Mouse (Mus musculus): ENCODE results near the gene Rftn2.

DNA sequence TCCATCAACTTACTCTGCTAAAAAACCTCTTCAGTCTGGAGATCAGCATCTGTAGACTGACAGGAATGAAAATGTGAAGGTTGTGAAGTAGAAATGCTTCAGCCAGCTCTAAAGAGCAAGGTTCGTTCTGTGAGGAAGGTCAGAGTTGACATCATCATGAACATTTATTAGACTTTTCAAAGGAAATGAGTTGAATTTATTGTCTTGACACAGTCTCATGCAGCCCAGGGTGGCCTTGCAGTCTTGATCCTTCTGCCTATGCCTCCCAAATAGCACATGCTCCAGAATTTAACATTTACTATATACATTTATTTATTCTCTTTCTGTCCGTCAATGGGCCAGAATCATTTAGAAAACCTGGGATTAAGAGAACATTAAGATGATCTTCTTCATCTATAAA is 103.0 kb downstream of the Rftn2 start:
- TF ChIP-seq CTCF (IDR thresholded peaks at IDR 0.05; ENCODE audit: control insufficient read depth, insufficient read depth, insufficient replicate concordance, low read depth, low read length) (no peak), POLR2A (IDR thresholded peaks at IDR 0.05; ENCODE audit: control insufficient read depth, low read depth, low read length) (no peak)
